Mouse (Mus musculus): ENCODE data around the gene Slx4. TPM values are rescaled to one million over a fixed set of nuclear protein-coding genes. Genes with fewer than 3 reads are reported as not detected.
"Not testable (repeated sequence)": the region's sequence is repeated elsewhere in the genome, so short reads cannot be mapped to it uniquely, and the experiment has no call there.

Slx4 gene
- polyA plus RNA-seq, 1 experiment, result 36.0 TPM

DNA sequence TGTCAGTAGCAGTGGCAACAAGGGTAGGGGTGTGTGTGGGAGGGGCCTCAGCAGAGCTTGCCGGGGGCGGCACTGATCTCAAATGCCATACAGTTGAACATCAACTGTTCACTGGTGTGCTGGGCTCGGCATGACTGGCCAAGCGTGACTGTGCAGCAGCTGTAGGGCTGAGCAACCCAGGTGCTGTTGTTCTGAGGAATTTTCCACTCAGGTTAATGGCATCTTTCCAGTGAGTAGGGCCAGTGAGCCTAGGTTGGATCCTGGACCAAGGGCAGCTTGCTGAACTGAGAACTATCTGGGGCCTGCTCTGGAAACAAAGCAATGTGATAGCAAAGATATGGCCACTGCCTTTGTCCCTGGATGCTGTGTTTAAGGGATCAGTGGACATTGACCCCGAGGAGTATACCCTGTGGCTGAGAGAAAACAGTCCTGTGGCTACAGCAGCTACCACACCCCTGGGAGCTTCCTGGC is 25.8 kb upstream of the Slx4 start:
- peak; percentile 98 for DNase-seq
- 26% methylated on average over 5 of the region's 5 CpGs for WGBS
- Histone ChIP-seq H3K27ac (ENCODE audit: insufficient read depth, low read depth, low read length) (peak overlapping the region; percentile 97), H3K4me3 (ENCODE audit: insufficient read depth, low read depth, low read length) (peak overlapping the region; percentile 21), H3K27me3 (replicated peaks; ENCODE audit: control insufficient read depth, insufficient read depth, low read length) (no peaks in the 10 kb centered on the region), H3K4me1 (ENCODE audit: control insufficient read depth, insufficient read depth, low read length) (peaks cover 41% of the 10 kb centered on the region; the same call in 1 of the 2 replicates), H3K36me3 (ENCODE audit: control insufficient read depth, insufficient read depth, low read length) (no peaks in the 10 kb centered on the region)
- TF ChIP-seq POLR2A (IDR thresholded peaks at IDR 0.05; ENCODE audit: low read depth, low read length) (no peak), CTCF (conservative IDR thresholded peaks at IDR 0.05; ENCODE audit: insufficient read depth, insufficient read length, low read depth, low read length) (no peak)

DNA sequence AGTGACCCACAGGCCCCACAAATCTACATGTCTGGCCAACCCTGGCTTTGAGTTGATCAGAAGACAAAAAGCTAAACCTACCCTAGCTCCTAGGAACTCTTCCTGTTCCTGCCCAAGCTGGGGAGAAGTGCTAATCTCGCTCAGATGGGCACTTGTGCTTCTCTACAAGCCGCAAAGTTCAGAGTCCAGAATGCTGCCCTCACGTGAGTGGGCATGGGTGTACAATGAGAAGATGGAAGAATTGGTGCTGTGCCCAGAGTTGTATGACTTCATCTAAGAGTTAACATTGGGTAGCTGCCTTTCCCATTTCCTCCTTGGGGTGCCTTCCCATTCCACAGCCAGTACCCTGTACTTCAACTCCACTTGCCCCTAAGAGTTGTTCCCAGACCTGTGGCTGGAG is 23.6 kb upstream of the Slx4 start:
- H3K27me3 ChIP-seq (replicated peaks; ENCODE audit: control insufficient read depth, insufficient read depth, low read length), result no peaks in the 10 kb centered on the region
- peak; percentile 93 for DNase-seq
- no peak for TF ChIP-seq CTCF (conservative IDR thresholded peaks at IDR 0.05; ENCODE audit: insufficient read depth, insufficient read length, low read depth, low read length)
- no peak for TF ChIP-seq POLR2A (IDR thresholded peaks at IDR 0.05; ENCODE audit: low read depth, low read length)
- H3K4me3 ChIP-seq (ENCODE audit: insufficient read depth, low read depth, low read length), result no peak overlapping the region
- peak overlapping the region; percentile 97 for H3K27ac ChIP-seq (ENCODE audit: insufficient read depth, low read depth, low read length)
- 57% methylated on average over 3 of the region's 3 CpGs for WGBS
- peaks cover 35% of the 10 kb centered on the region; the same call in 1 of the 2 replicates for H3K4me1 ChIP-seq (ENCODE audit: control insufficient read depth, insufficient read depth, low read length)
- H3K36me3 ChIP-seq (ENCODE audit: control insufficient read depth, insufficient read depth, low read length), result no peaks in the 10 kb centered on the region

DNA sequence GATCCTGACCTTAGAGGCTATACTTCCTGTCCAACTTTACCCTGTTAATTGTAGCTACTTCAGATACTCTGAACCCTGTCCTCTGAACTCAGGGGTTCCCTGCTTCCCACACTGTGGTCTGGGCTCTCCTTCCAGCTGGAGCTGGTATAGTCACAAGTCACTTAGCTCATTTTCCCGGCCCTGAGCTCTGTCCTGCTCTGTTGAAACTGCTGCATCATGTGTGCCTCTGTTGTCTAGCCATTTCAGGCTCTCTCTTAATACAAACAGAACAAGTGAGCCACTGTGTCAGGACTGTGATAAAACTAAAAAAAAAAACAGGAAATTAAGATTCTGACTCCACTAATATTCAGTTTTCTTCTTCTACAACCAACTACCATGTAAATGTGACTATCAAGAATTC is 23.1 kb upstream of the Slx4 start:
- Histone ChIP-seq H3K27me3 (replicated peaks; ENCODE audit: control insufficient read depth, insufficient read depth, low read length) (no peaks in the 10 kb centered on the region), H3K4me1 (ENCODE audit: control insufficient read depth, insufficient read depth, low read length) (peaks cover 35% of the 10 kb centered on the region; the same call in 1 of the 2 replicates), H3K4me3 (ENCODE audit: insufficient read depth, low read depth, low read length) (no peak overlapping the region), H3K36me3 (ENCODE audit: control insufficient read depth, insufficient read depth, low read length) (no peaks in the 10 kb centered on the region), H3K27ac (ENCODE audit: insufficient read depth, low read depth, low read length) (peak overlapping the region; percentile 97)
- DNase-seq, result peak; percentile 49
- TF ChIP-seq POLR2A (IDR thresholded peaks at IDR 0.05; ENCODE audit: low read depth, low read length) (no peak), CTCF (conservative IDR thresholded peaks at IDR 0.05; ENCODE audit: insufficient read depth, insufficient read length, low read depth, low read length) (no peak)
- 18% methylated on average over 1 of the region's 1 CpGs for WGBS

DNA sequence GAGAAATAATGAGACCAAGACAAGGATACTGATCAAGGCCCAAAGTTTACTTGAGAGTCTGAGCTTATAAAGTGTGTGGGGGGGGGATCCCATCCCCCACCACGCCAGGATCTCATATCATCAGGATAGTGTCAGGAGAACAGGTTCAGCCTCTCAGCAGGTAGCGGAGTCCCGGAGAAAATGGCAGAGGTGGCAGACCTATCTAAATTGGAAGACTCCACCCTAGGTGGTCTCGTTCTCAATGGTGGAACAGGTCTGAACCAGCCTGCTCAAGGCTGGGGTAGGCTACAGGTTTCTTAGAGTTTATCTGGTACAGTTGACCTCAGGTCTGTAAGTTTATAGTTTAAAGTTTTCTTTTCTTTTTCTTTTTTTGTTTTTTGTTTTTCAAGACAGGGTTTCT is 19.1 kb upstream of the Slx4 start:
- peaks cover 12% of the 10 kb centered on the region; the same call in 1 of the 2 replicates for H3K4me1 ChIP-seq (ENCODE audit: control insufficient read depth, insufficient read depth, low read length)
- no peak for DNase-seq
- H3K36me3 ChIP-seq (ENCODE audit: control insufficient read depth, insufficient read depth, low read length), result no peaks in the 10 kb centered on the region
- TF ChIP-seq CTCF (conservative IDR thresholded peaks at IDR 0.05; ENCODE audit: insufficient read depth, insufficient read length, low read depth, low read length), result no peak
- no peak for TF ChIP-seq POLR2A (IDR thresholded peaks at IDR 0.05; ENCODE audit: low read depth, low read length)
- H3K27me3 ChIP-seq (replicated peaks; ENCODE audit: control insufficient read depth, insufficient read depth, low read length), result no peaks in the 10 kb centered on the region
- 81% methylated on average over 4 of the region's 4 CpGs for WGBS
- no peak overlapping the region for H3K27ac ChIP-seq (ENCODE audit: insufficient read depth, low read depth, low read length)
- H3K4me3 ChIP-seq (ENCODE audit: insufficient read depth, low read depth, low read length), result no peak overlapping the region

DNA sequence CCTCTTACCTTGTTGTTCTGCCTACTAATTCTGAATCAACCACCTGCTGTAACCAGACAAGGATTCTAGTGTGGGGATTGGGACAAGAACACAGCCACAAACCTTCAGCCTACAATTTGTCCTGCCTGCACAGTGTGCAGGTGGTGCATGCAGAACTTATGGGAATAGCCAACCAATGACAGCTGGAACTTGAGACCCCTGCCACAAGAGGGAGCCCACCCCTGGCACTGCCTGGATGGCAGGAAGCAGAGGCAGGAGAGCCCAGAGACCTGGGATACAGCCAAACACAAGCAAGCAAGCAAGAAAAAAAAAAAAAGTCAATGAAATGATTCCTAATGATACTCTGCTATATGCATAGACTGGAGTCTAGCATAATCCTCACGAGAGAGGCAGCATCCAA is 17.7 kb upstream of the Slx4 start:
- H3K27ac ChIP-seq (ENCODE audit: insufficient read depth, low read depth, low read length), result no peak overlapping the region

DNA sequence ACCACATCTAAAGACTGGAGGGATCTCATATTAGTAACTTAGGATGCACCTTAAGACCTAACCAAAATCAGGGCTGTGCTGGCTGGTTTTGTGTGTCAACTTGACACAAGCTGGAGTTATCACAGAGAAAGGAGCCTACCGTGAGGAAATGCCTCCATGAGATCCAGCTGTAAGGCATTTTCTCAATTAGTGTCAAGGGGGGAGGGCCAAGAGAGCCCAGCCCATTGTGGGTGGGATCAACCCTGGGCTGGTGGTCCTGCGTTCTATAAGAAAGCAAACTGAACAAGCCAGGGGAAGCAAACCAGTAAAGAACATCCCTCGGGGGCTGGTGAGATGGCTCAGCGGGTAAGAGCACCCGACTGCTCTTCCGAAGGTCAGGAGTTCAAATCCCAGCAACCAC is 13.9 kb upstream of the Slx4 start:
- WGBS, result 80% methylated on average over 6 of the region's 6 CpGs
- not testable (repeated sequence) for H3K27ac ChIP-seq (ENCODE audit: insufficient read depth, low read depth, low read length); H3K4me3 ChIP-seq (ENCODE audit: insufficient read depth, low read depth, low read length); H3K36me3 ChIP-seq (ENCODE audit: control insufficient read depth, insufficient read depth, low read length); H3K4me1 ChIP-seq (ENCODE audit: control insufficient read depth, insufficient read depth, low read length); DNase-seq; H3K27me3 ChIP-seq (replicated peaks; ENCODE audit: control insufficient read depth, insufficient read depth, low read length)

More for the DNA sequence above, 17.7 kb upstream of the Slx4 start:
- Histone ChIP-seq H3K4me3 (ENCODE audit: insufficient read depth, low read depth, low read length) (no peak overlapping the region), H3K4me1 (ENCODE audit: control insufficient read depth, insufficient read depth, low read length) (no peaks in the 10 kb centered on the region; the same call in 1 of the 2 replicates), H3K36me3 (ENCODE audit: control insufficient read depth, insufficient read depth, low read length) (no peaks in the 10 kb centered on the region), H3K27me3 (replicated peaks; ENCODE audit: control insufficient read depth, insufficient read depth, low read length) (no peaks in the 10 kb centered on the region)
- no peak for DNase-seq
- WGBS, result 86% methylated on average over 1 of the region's 1 CpGs
- TF ChIP-seq CTCF (conservative IDR thresholded peaks at IDR 0.05; ENCODE audit: insufficient read depth, insufficient read length, low read depth, low read length), result no peak
- no peak for TF ChIP-seq POLR2A (IDR thresholded peaks at IDR 0.05; ENCODE audit: low read depth, low read length)

DNA sequence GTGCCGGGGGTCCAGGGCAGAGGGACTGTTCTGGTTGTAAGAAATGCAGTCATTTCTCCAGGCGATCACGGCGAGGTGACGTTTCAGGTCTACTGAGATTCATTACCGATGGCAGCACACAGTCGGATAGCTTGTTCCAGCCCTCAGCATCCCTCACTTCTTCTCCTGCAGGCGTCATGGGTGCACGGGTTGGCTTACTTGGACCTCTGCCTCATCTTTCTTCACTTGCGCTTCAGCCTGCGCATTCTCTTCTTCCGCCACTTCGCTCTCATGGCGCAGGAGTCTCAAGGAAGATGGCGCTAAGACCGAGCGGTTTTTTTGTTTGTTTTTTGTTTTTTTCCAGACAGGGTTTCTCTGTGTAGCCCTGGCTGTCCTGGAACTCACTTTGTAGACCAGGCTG is 13.2 kb upstream of the Slx4 start:
- H3K4me1 ChIP-seq (ENCODE audit: control insufficient read depth, insufficient read depth, low read length); H3K36me3 ChIP-seq (ENCODE audit: control insufficient read depth, insufficient read depth, low read length); H3K27ac ChIP-seq (ENCODE audit: insufficient read depth, low read depth, low read length); DNase-seq; H3K4me3 ChIP-seq (ENCODE audit: insufficient read depth, low read depth, low read length); H3K27me3 ChIP-seq (replicated peaks; ENCODE audit: control insufficient read depth, insufficient read depth, low read length): not testable (repeated sequence)
- WGBS, result 87% methylated on average over 17 of the region's 17 CpGs

Measured in kidney, adult 2 months (tissue).